Mouse (Mus musculus) limb, embryonic 14.5 days (tissue): ENCODE measurements around the gene Nr4a3. TPM values are rescaled to one million over a fixed set of nuclear protein-coding genes. Genes with fewer than 3 reads are reported as not detected.

ENCODE experiments used
- ATAC-seq: fragments of 200-750 bp; cut with Nextera tagmentation; 2 replicates; pipeline ENCODE4 v1.8.0; 2017; ENCODE audit warnings: low read depth, moderate number of reproducible peaks, moderate TSS enrichment; ENCODE audit not compliant: low FRiP score
- DNase-seq: peaks from one replicate; pipeline ENCODE4 v3.0.0-alpha.2; 2015; ENCODE audit warnings: low spot score
- H3K27ac ChIP-seq: fragments of 300-500 bp; sonication (generic); replicated peaks from 2 replicates; pipeline ENCODE4 v1.5.1; 2014; ENCODE audit warnings: low read depth, mild to moderate bottlenecking, low read length, moderate library complexity, mixed read lengths
- H3K27me3 ChIP-seq: fragments of 300-500 bp; sonication (generic); 2 replicates; pipeline ENCODE4 v1.6.1; 2014; ENCODE audit warnings: low read length, mixed read lengths; ENCODE audit not compliant: control insufficient read depth, insufficient read depth
- H3K36me3 ChIP-seq: fragments of 300-500 bp; sonication (generic); 2 replicates; pipeline ENCODE4 v1.6.1; 2014; ENCODE audit warnings: mild to moderate bottlenecking, low read length, moderate library complexity, mixed read lengths; ENCODE audit not compliant: control insufficient read depth, insufficient read depth
- H3K4me1 ChIP-seq: fragments of 300-500 bp; sonication (generic); 2 replicates; pipeline ENCODE4 v1.6.1; 2014; ENCODE audit warnings: antibody characterized with exemption, low read length, mixed read lengths; ENCODE audit not compliant: control insufficient read depth, insufficient read depth
- H3K4me2 ChIP-seq: fragments of 300-500 bp; sonication (generic); replicated peaks from 2 replicates; pipeline ENCODE4 v1.6.1; 2014; ENCODE audit warnings: low read depth, mild to moderate bottlenecking, low read length, moderate library complexity; ENCODE audit not compliant: severe bottlenecking
- H3K4me3 ChIP-seq: fragments of 300-500 bp; sonication (generic); replicated peaks from 2 replicates; pipeline ENCODE4 v1.5.1; 2014; ENCODE audit warnings: low read length
- H3K9ac ChIP-seq: fragments of 300-500 bp; sonication (generic); 2 replicates; pipeline ENCODE4 v1.6.1; 2014; ENCODE audit warnings: mild to moderate bottlenecking, low read depth, low read length, moderate library complexity; ENCODE audit not compliant: severe bottlenecking
- H3K9me3 ChIP-seq: fragments of 300-500 bp; sonication (generic); 2 replicates; pipeline ENCODE4 v1.6.1; 2016; ENCODE audit warnings: low read length; ENCODE audit not compliant: control insufficient read depth
- POLR2A ChIP-seq: fragments of 200-500 bp; IDR thresholded peaks from 2 replicates; pipeline ENCODE4 v1.8.0; 2012; ENCODE audit warnings: inconsistent platforms, mild to moderate bottlenecking, moderate library complexity, borderline replicate concordance; ENCODE audit not compliant: insufficient read depth, insufficient read length; ENCODE audit errors: extremely low read depth
- WGBS: fragments of 180-500 bp; shearing (Covaris S2); extraction: QIAGEN DNeasy Blood & Tissue Kit; methylation state at CpG from one replicate; pipeline ENCODE4 v1.1.7; 2014; 5-methylcytosine and 5-hydroxymethylcytosine counted together
- polyA plus RNA-seq, 2 experiments: library from polyadenylated mRNA; depleted of rRNA in 1 of 2; stranded (reverse) in 1 of 2; unstranded in 1 of 2; fragments of >200 nt; fragmentation: Nextera tagmentation in 1 of 2; extraction: Ambion mirVana in 1 of 2; gene quantifications; 2 replicates each; pipeline versions ENCODE4 v1.2.1 to v1.2.3; 2012 to 2014

Gene Nr4a3
- polyA plus RNA-seq, 2 experiments: 0.44 to 0.79 TPM

DNA sequence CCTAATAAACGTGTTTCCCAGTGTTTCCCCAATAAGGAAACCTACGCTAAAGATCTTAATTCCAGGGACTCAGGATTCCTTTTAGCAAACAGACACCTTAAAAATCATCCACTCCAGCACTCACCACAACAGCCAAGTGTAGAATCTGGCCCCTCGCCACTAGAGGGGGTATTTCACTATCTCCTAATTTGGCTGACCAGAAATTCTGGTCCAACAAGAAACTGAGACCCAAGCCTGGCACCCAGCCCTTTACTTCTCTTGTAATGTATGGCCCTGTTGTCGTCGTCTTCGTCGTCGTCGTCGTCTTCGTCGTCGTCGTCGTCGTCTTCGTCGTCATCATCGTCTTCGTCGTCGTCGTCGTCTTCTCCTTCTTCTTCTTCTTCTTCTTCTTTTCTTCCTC is 15.3 kb upstream of the Nr4a3 start:
- no peak for TF ChIP-seq POLR2A
- Histone ChIP-seq H3K4me2 (no peak overlapping the region), H3K36me3 (no peaks in the 10 kb centered on the region), H3K27ac (no peak overlapping the region), H3K4me1 (no peaks in the 10 kb centered on the region), H3K27me3 (no peaks in the 10 kb centered on the region), H3K9ac (no peak overlapping the region), H3K4me3 (no peak overlapping the region), H3K9me3 (no peaks in the 10 kb centered on the region)
- DNase-seq: no peak
- ATAC-seq: no peak
- 68% methylated on average over 24 of the region's 24 CpGs for WGBS

DNA sequence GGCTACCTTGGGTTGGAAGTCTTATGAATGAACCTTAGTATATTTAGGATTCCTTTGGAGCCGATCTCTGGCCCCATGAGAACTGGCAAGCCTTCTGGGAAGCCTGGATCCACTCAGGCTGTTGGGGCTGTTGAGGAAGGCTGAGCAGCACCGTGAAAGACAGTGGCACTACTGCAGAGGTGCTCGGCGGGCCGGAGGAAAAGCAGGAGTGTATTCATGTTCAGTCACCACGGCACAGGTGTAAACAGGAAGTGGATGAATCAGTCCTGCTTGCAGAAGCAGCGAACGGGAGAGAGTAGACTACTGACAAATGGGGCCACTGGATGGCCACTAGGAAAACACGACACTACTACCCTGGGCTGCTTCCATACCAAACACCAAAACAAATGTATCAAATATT is 10.7 kb upstream of the Nr4a3 start:
- 76% methylated on average over 9 of the region's 9 CpGs for WGBS
- Histone ChIP-seq H3K9me3 (no peaks in the 10 kb centered on the region), H3K4me3 (no peak overlapping the region), H3K27me3 (no peaks in the 10 kb centered on the region), H3K36me3 (no peaks in the 10 kb centered on the region), H3K4me1 (peaks cover 6% of the 10 kb centered on the region; the same call in 1 of the 2 replicates), H3K9ac (no peak overlapping the region), H3K27ac (no peak overlapping the region), H3K4me2 (no peak overlapping the region)
- DNase-seq: no peak
- ATAC-seq: no peak
- no peak for TF ChIP-seq POLR2A

DNA sequence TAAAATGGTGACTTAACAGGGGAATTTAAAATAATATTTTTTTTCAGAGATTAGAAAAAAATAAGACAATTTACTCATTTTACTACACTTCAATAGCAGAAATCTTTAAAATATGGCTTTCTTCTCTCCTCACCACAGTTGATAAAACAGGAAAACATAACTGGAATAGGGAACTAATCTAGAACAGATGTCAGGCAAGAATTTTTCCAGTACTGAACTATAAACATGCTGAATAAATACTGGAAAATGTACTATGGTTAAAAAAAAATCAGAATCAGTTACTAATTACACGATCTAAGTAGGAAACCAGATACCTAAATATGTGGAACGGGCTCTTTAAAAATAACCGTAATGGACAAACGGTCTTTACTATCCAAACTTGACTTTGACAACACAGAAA is 7.3 kb upstream of the Nr4a3 start:
- 25% methylated on average over 4 of the region's 4 CpGs for WGBS
- Histone ChIP-seq H3K4me3 (no peak overlapping the region), H3K9me3 (no peaks in the 10 kb centered on the region), H3K27me3 (no peaks in the 10 kb centered on the region), H3K4me2 (no peak overlapping the region), H3K36me3 (no peaks in the 10 kb centered on the region), H3K27ac (no peak overlapping the region), H3K4me1 (peaks cover 12% of the 10 kb centered on the region; the same call in 1 of the 2 replicates), H3K9ac (no peak overlapping the region)
- TF ChIP-seq POLR2A: no peak
- ATAC-seq: no peak
- peak; percentile 52 for DNase-seq

DNA sequence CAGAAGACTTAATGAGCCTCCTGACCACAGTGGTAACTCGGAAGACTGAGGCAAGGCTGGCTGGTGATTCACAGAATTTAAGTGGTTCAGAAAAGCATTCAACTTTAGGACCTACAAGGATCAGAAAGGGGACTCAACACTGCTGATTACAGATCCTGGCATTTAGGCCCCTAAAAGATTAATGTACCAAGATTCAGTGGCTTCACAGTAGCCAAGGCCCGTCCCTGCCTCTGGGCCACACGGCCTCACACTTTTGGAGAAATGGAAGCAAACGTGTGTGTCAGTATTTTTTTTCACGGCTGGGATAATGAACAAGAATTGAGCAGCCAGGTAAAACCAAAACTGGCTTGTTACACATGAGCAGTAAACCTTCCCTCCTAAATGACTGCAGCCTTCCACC is 6.1 kb upstream of the Nr4a3 start:
- Histone ChIP-seq H3K9ac (no peak overlapping the region), H3K36me3 (no peaks in the 10 kb centered on the region), H3K27me3 (no peaks in the 10 kb centered on the region), H3K4me1 (peaks cover 12% of the 10 kb centered on the region), H3K27ac (no peak overlapping the region), H3K9me3 (no peaks in the 10 kb centered on the region), H3K4me2 (no peak overlapping the region), H3K4me3 (no peak overlapping the region)
- no peak for DNase-seq
- 74% methylated on average over 5 of the region's 5 CpGs for WGBS
- no peak for TF ChIP-seq POLR2A
- no peak for ATAC-seq

DNA sequence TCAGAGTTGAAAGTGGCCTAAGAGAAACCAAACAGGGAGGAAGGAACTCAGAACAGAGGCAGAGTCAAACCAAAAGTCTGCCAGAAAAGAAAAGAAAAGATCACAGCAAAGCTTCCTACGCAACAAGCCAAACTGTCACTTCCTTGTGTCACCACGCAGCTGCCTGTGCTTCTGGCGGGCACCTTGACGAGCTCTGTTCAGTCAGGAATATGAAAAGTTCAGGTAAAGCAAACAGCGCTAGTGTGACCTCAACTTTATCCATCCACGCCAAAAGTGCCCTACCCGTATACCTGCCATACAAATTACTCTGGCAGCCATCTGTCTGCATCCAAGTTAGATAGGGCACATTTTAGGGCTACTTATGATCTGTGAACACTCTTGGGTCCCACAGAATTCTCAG is 5.2 kb upstream of the Nr4a3 start:
- no peak for DNase-seq
- Histone ChIP-seq H3K27me3 (no peaks in the 10 kb centered on the region), H3K4me1 (peaks cover 15% of the 10 kb centered on the region), H3K36me3 (no peaks in the 10 kb centered on the region), H3K9me3 (no peaks in the 10 kb centered on the region), H3K4me2 (no peak overlapping the region), H3K4me3 (no peak overlapping the region), H3K9ac (no peak overlapping the region), H3K27ac (no peak overlapping the region)
- no peak for TF ChIP-seq POLR2A
- ATAC-seq: no peak
- 73% methylated on average over 7 of the region's 7 CpGs for WGBS

DNA sequence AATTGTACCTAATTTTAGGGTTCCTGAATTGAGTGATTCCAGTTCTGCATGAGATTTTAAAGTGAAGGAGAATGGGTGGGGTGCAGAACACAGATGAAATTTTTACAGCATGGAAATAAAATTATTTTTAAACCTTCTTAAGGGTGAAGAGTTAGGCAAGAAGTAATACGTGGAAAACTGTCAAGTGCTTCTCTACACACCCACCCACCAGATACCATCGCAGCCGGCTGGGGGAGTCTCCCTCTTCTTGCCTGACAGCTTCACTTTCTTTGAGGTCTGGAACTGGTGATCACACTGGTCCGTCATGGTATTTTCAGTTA is 2.5 kb upstream of the Nr4a3 start:
- WGBS: 2% methylated on average over 4 of the region's 4 CpGs
- Histone ChIP-seq H3K9ac (peak overlapping the region; percentile 73), H3K27me3 (peaks cover 17% of the 10 kb centered on the region), H3K4me3 (peak overlapping the region; percentile 59), H3K27ac (peak overlapping the region; percentile 97), H3K4me2 (peak overlapping the region; percentile 97), H3K36me3 (no peaks in the 10 kb centered on the region), H3K9me3 (no peaks in the 10 kb centered on the region), H3K4me1 (peaks cover 25% of the 10 kb centered on the region)
- ATAC-seq (no peak), DNase-seq (no peak)
- no peak for TF ChIP-seq POLR2A
